29 mouse cellular contexts compared by ENCODE assay signal in the genomic region with DNA sequence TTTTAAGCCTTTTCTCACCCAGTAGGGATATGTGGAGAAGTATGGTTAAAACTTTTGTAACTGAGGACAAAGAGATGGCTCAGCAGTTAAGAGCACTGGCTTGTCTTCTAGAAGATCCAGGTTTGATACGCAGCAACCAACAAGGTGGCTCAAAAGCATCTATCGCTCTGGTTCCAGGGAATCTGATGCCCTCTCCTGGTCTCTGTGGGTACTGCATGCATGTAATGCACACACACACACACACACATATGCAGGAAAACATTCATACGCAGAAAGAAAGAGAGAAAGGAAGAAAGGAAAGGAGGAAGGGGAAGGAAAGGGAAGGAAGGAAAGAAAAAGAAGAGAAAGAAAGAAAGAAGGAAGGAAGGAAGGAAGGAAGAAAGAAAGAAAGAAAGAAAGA.
DNase-seq lines count a peak whose midpoint lies in the region; ATAC-seq and TF ChIP-seq lines count a peak whose summit lies in the region.
"Had no signal": no experiment of that assay in that cellular context is flagged by ENCODE, and none has a peak within 500 bp of the region (broad histone marks: within the 10 kb centered on the region; RNA-seq: fewer than 3 reads in every experiment).

No protein-coding gene starts in this region.

- no peak overlapping the region for H3K27ac ChIP-seq in forebrain, postnatal 0 days (ENCODE audit: low read depth, low read length)
- no peak overlapping the region for H3K27ac ChIP-seq in forebrain, embryonic 10.5 days
- no peak overlapping the region for H3K27ac ChIP-seq in left cerebral cortex, adult 2 months
- H3K27ac ChIP-seq in midbrain, postnatal 0 days (ENCODE audit: low read depth, low read length): no peak overlapping the region
- no peak overlapping the region for H3K27ac ChIP-seq in midbrain, embryonic 13.5 days
- no peak overlapping the region for H3K27ac ChIP-seq in stomach, postnatal 0 days (replicated peaks)
- H3K27ac ChIP-seq: hindbrain, embryonic 10.5 days; intestine, embryonic 15.5 days; liver, embryonic 15.5 days; midbrain, embryonic 15.5 days; neural tube, embryonic 12.5 days had no signal

- H3K4me2 ChIP-seq in forebrain, postnatal 0 days (ENCODE audit: low read depth): no peak overlapping the region
- no peak overlapping the region for H3K4me2 ChIP-seq in midbrain, postnatal 0 days (ENCODE audit: low read depth, low read length, poor library complexity, severe bottlenecking)
- H3K4me2 ChIP-seq in midbrain, embryonic 13.5 days (replicated peaks): no peak overlapping the region
- H3K4me2 ChIP-seq in stomach, postnatal 0 days (replicated peaks; ENCODE audit: low read depth): no peak overlapping the region
- H3K4me2 ChIP-seq: intestine, embryonic 15.5 days; liver, embryonic 15.5 days; midbrain, embryonic 15.5 days; neural tube, embryonic 12.5 days had no signal

- no peak overlapping the region for H3K4me3 ChIP-seq in forebrain, postnatal 0 days (ENCODE audit: low read depth, low read length)
- H3K4me3 ChIP-seq in forebrain, embryonic 10.5 days: no peak overlapping the region
- H3K4me3 ChIP-seq in left cerebral cortex, adult 2 months: no peak overlapping the region
- H3K4me3 ChIP-seq in midbrain, postnatal 0 days (ENCODE audit: low read depth, low read length): no peak overlapping the region
- H3K4me3 ChIP-seq in midbrain, embryonic 13.5 days (replicated peaks): no peak overlapping the region
- no peak overlapping the region for H3K4me3 ChIP-seq in stomach, postnatal 0 days (ENCODE audit: low read depth, low read length)
- H3K4me3 ChIP-seq: hindbrain, embryonic 10.5 days; intestine, embryonic 15.5 days; liver, embryonic 15.5 days; midbrain, embryonic 15.5 days; myocyte; neural tube, embryonic 12.5 days had no signal

- no peak for ATAC-seq in forebrain, postnatal 0 days
- ATAC-seq in midbrain, postnatal 0 days (ENCODE audit: low FRiP score): no peak
- ATAC-seq in midbrain, embryonic 13.5 days: no peak
- ATAC-seq in stomach, postnatal 0 days (ENCODE audit: low FRiP score, low TSS enrichment): no peak
- ATAC-seq: activated CD4-positive, CD25-positive, alpha-beta regulatory T cell, adult 4 months; forebrain, embryonic 14.5 days; hindbrain, embryonic 16.5 days; intestine, embryonic 15.5 days; midbrain, embryonic 15.5 days had no signal

- 0 out of 2 replicates have a peak, but pooled peaks cover 5% of the 10 kb centered on the region for H3K4me1 ChIP-seq in forebrain, postnatal 0 days (ENCODE audit: insufficient read depth)
- H3K4me1 ChIP-seq in forebrain, embryonic 10.5 days: no peaks in the 10 kb centered on the region
- no peaks in the 10 kb centered on the region for H3K4me1 ChIP-seq in midbrain, postnatal 0 days (ENCODE audit: insufficient read depth, low read length)
- no peaks in the 10 kb centered on the region for H3K4me1 ChIP-seq in midbrain, embryonic 13.5 days (replicated peaks)
- H3K4me1 ChIP-seq in stomach, postnatal 0 days (replicated peaks; ENCODE audit: control insufficient read depth, insufficient read depth): no peaks in the 10 kb centered on the region
- H3K4me1 ChIP-seq: hindbrain, embryonic 10.5 days; intestine, embryonic 15.5 days; liver, embryonic 15.5 days; midbrain, embryonic 15.5 days; neural tube, embryonic 12.5 days had no signal

- H3K9me3 ChIP-seq in forebrain, postnatal 0 days (ENCODE audit: low read length): no peaks in the 10 kb centered on the region
- peaks cover 7% of the 10 kb centered on the region; the same call in 1 of the 2 replicates for H3K9me3 ChIP-seq in forebrain, embryonic 10.5 days
- no peaks in the 10 kb centered on the region for H3K9me3 ChIP-seq in midbrain, postnatal 0 days (ENCODE audit: low read length)
- H3K9me3 ChIP-seq in midbrain, embryonic 13.5 days: peaks cover 6% of the 10 kb centered on the region; the same call in 1 of the 2 replicates
- no peaks in the 10 kb centered on the region for H3K9me3 ChIP-seq in stomach, postnatal 0 days (ENCODE audit: control insufficient read depth, low read length)
- H3K9me3 ChIP-seq: intestine, embryonic 15.5 days; midbrain, embryonic 15.5 days; neural tube, embryonic 12.5 days had no signal

- peak; percentile 45; the same call in 1 of the 2 replicates for TF ChIP-seq CTCF in forebrain, postnatal 0 days (IDR thresholded peaks at IDR 0.05; ENCODE audit: low read depth)
- peak; percentile 2; the same call in 1 of the 2 replicates for TF ChIP-seq CTCF in left cerebral cortex, adult 2 months (IDR thresholded peaks at IDR 0.05)
- peak; percentile 52 for TF ChIP-seq CTCF in midbrain, postnatal 0 days (IDR thresholded peaks at IDR 0.05)
- TF ChIP-seq CTCF in stomach, postnatal 0 days (IDR thresholded peaks at IDR 0.05; ENCODE audit: low read depth): 0 out of 2 replicates have a peak, but pooled peaks have one; percentile 4

- no peak for TF ChIP-seq EP300 in stomach, postnatal 0 days (optimal IDR thresholded peaks at IDR 0.05)

- no peaks in the 10 kb centered on the region for H3K27me3 ChIP-seq in forebrain, postnatal 0 days (ENCODE audit: insufficient read depth, low read length)
- no peaks in the 10 kb centered on the region for H3K27me3 ChIP-seq in forebrain, embryonic 10.5 days (ENCODE audit: poor library complexity, severe bottlenecking)
- no peaks in the 10 kb centered on the region for H3K27me3 ChIP-seq in midbrain, postnatal 0 days (ENCODE audit: insufficient read depth, low read length)
- no peaks in the 10 kb centered on the region for H3K27me3 ChIP-seq in midbrain, embryonic 13.5 days
- no peaks in the 10 kb centered on the region for H3K27me3 ChIP-seq in stomach, postnatal 0 days (ENCODE audit: control insufficient read depth, insufficient read depth, low read length)
- H3K27me3 ChIP-seq: CH12.LX; intestine, embryonic 15.5 days; liver, embryonic 15.5 days; midbrain, embryonic 15.5 days; neural tube, embryonic 12.5 days had no signal

- WGBS in forebrain, postnatal 0 days: 94% methylated on average over 3 of the region's 3 CpGs
- WGBS in forebrain, embryonic 10.5 days: 95% methylated on average over 3 of the region's 3 CpGs
- 96% methylated on average over 3 of the region's 3 CpGs for WGBS in midbrain, postnatal 0 days
- 96% methylated on average over 3 of the region's 3 CpGs for WGBS in midbrain, embryonic 13.5 days
- WGBS in stomach, postnatal 0 days: 94% methylated on average over 3 of the region's 3 CpGs

- intact Hi-C loops in left cerebral cortex, adult 2 months (cut with DNase I): no loop called here
- intact Hi-C loops in left cerebral cortex, postnatal 14 days (cut with DNase I): no loop called here

- no peak overlapping the region for H3K9ac ChIP-seq in forebrain, postnatal 0 days
- H3K9ac ChIP-seq in midbrain, postnatal 0 days (replicated peaks; ENCODE audit: low read length, poor library complexity, severe bottlenecking): no peak overlapping the region
- H3K9ac ChIP-seq in midbrain, embryonic 13.5 days (replicated peaks): no peak overlapping the region
- H3K9ac ChIP-seq in stomach, postnatal 0 days (ENCODE audit: low read length): no peak overlapping the region
- H3K9ac ChIP-seq: intestine, embryonic 15.5 days; liver, embryonic 15.5 days; midbrain, embryonic 15.5 days; neural tube, embryonic 12.5 days had no signal

- no peak for DNase-seq in forebrain, postnatal 0 days
- no peak for DNase-seq in forebrain, embryonic 10.5 days (ENCODE audit: extremely low spot score, low spot score)
- no peak for DNase-seq in left cerebral cortex, adult 2 months (ENCODE audit: extremely low spot score in 1 of 2, low spot score in 2 of 2)
- no peak for DNase-seq in left cerebral cortex, postnatal 14 days (ENCODE audit: low spot score in 2 of 2)
- no peak for DNase-seq in midbrain, postnatal 0 days (ENCODE audit: low spot score)
- no peak for DNase-seq in stomach, postnatal 0 days (ENCODE audit: low spot score)
- DNase-seq in gastrocnemius, adult 8-10 months (ENCODE audit: low spot score in 2 of 2): no peak
- DNase-seq: adrenal gland, adult 2 months; cerebellum, adult 9-10 months; cerebellum, postnatal 36 days; heart, postnatal 14 days; kidney, adult 2 months; kidney, postnatal 10 days; layer of hippocampus, adult 9-11 months; left cerebral cortex, postnatal 4 days; lung, postnatal 14 days; right cerebral cortex, adult 18-20 months; spleen, adult 18-20 months had no signal

- no peaks in the 10 kb centered on the region for H3K36me3 ChIP-seq in forebrain, postnatal 0 days (ENCODE audit: insufficient read depth)
- no peaks in the 10 kb centered on the region for H3K36me3 ChIP-seq in forebrain, embryonic 10.5 days (replicated peaks)
- no peaks in the 10 kb centered on the region for H3K36me3 ChIP-seq in midbrain, postnatal 0 days (ENCODE audit: insufficient read depth, low read length)
- no peaks in the 10 kb centered on the region for H3K36me3 ChIP-seq in midbrain, embryonic 13.5 days
- H3K36me3 ChIP-seq in stomach, postnatal 0 days (ENCODE audit: control insufficient read depth, insufficient read depth, low read length): no peaks in the 10 kb centered on the region
- H3K36me3 ChIP-seq: hindbrain, embryonic 10.5 days; intestine, embryonic 15.5 days; liver, embryonic 15.5 days; midbrain, embryonic 15.5 days; neural tube, embryonic 12.5 days had no signal

Comparison
In these comparisons a context has a peak if more than half of its experiments do, and no peak if none do; other contexts are left out.
1. CTCF ChIP-seq: peak in every context shown above with its lines; median percentile 52 in midbrain, postnatal 0 days; 45 in forebrain, postnatal 0 days; 4 in stomach, postnatal 0 days; 2 in left cerebral cortex, adult 2 months.